Mouse (Mus musculus) heart, embryonic 14.5 days (tissue): Measurements from ENCODE around the gene Gm3448. TPM values are rescaled to one million over a fixed set of nuclear protein-coding genes. Genes with fewer than 3 reads are reported as not detected.
"Not testable (repeated sequence)": the region's sequence is repeated elsewhere in the genome, so short reads cannot be mapped to it uniquely, and the experiment has no call there.

Experiments used
- ATAC-seq: fragments of 200-750 bp; cut with Nextera tagmentation; 2 replicates; pipeline ENCODE4 v1.8.0; 2017; ENCODE audit warnings: low read depth, moderate TSS enrichment; ENCODE audit not compliant: insufficient number of reproducible peaks, insufficient read depth, low FRiP score
- H3K27ac ChIP-seq, 2 experiments: fragments of 200-500 bp in 1 of 2; fragments of 300-500 bp in 1 of 2; sonication (generic) in 1 of 2; replicated peaks in 1 of 2; 2 replicates each; pipeline ENCODE4 v1.5.1; 2012 to 2014; ENCODE audit warnings: low read depth in 2 of 2, low read length in 2 of 2, control low read depth in 1 of 2, mild to moderate bottlenecking in 1 of 2, mixed read lengths in 1 of 2; ENCODE audit not compliant: control insufficient read depth in 1 of 2, insufficient read depth in 1 of 2
- H3K27me3 ChIP-seq: fragments of 300-500 bp; sonication (generic); 2 replicates; pipeline ENCODE4 v1.6.1; 2014; ENCODE audit warnings: mild to moderate bottlenecking, low read length, control low read depth; ENCODE audit not compliant: control insufficient read depth, insufficient read depth
- H3K36me3 ChIP-seq: fragments of 300-500 bp; sonication (generic); 2 replicates; pipeline ENCODE4 v1.6.1; 2014; ENCODE audit warnings: mild to moderate bottlenecking, control low read depth, low read length, mixed read lengths; ENCODE audit not compliant: control insufficient read depth, insufficient read depth
- H3K4me1 ChIP-seq, 2 experiments: fragments of 200-500 bp in 1 of 2; fragments of 300-500 bp in 1 of 2; sonication (generic) in 1 of 2; 2 replicates each; pipeline ENCODE4 v1.6.1; 2012 to 2014; ENCODE audit warnings: low read length in 2 of 2, control low read depth in 1 of 2, mixed read lengths in 1 of 2; ENCODE audit not compliant: control insufficient read depth in 2 of 2, insufficient read depth in 2 of 2
- H3K4me2 ChIP-seq: fragments of 300-500 bp; sonication (generic); 2 replicates; pipeline ENCODE4 v1.6.1; 2014; ENCODE audit warnings: mild to moderate bottlenecking, low read length
- H3K4me3 ChIP-seq, 2 experiments: fragments of 200-500 bp in 1 of 2; fragments of 300-500 bp in 1 of 2; sonication (generic) in 1 of 2; 2 replicates each; pipeline ENCODE4 v1.5.1; 2012 to 2014; ENCODE audit warnings: low read length in 2 of 2, mild to moderate bottlenecking in 2 of 2, control low read depth in 1 of 2, low read depth in 1 of 2, moderate library complexity in 1 of 2; ENCODE audit not compliant: control insufficient read depth in 1 of 2, insufficient read depth in 1 of 2
- H3K9ac ChIP-seq: fragments of 300-500 bp; sonication (generic); 2 replicates; pipeline ENCODE4 v1.6.1; 2014; ENCODE audit warnings: mild to moderate bottlenecking, low read length
- H3K9me3 ChIP-seq: fragments of 300-500 bp; sonication (generic); 2 replicates; pipeline ENCODE4 v1.6.1; 2016; ENCODE audit warnings: low read length, control low read depth; ENCODE audit not compliant: control insufficient read depth
- whole genome bisulfite sequencing: fragments of 180-500 bp; shearing (Covaris S2); extraction: QIAGEN DNeasy Blood & Tissue Kit; methylation state at CpG from one replicate; pipeline ENCODE4 v1.1.7; 2014; 5-methylcytosine and 5-hydroxymethylcytosine counted together
- polyA plus RNA-seq: library from polyadenylated mRNA; unstranded; fragments of >200 nt; fragmentation: Nextera tagmentation; extraction: Ambion mirVana; gene quantifications from 2 replicates; pipeline ENCODE4 v1.2.1, GENCODE M21; 2014

Gm3448 gene
- polyA plus RNA-seq, 1 experiment from 2014 or later = 2.5 TPM

GRCm38 (mm10) chr17:14968373-14968913 is 72.9 kb downstream of the Gm3448 start:
- ATAC-seq, H3K4me1 ChIP-seq, H3K4me3 ChIP-seq, H3K36me3 ChIP-seq, H3K4me2 ChIP-seq, H3K9me3 ChIP-seq, H3K27ac ChIP-seq, H3K27me3 ChIP-seq, H3K9ac ChIP-seq: not testable (repeated sequence)
- no CpG with 5 or more reads among the region's 6 CpGs for WGBS

- H3K9ac ChIP-seq, H3K27me3 ChIP-seq, H3K9me3 ChIP-seq, H3K27ac ChIP-seq, H3K4me1 ChIP-seq, H3K4me3 ChIP-seq, H3K4me2 ChIP-seq: not testable (repeated sequence)
- ATAC-seq = peak; percentile 87
- no CpG with 5 or more reads among the region's 44 CpGs for WGBS
- H3K36me3 ChIP-seq = peaks cover 18% of the 10 kb centered on the region
These were observed 79.7 kb downstream of the Gm3448 start for GRCm38 (mm10) chr17:14961557-14962154.

- H3K9me3 ChIP-seq, H3K4me1 ChIP-seq, H3K27me3 ChIP-seq: not testable (repeated sequence)
- Histone ChIP-seq H3K9ac (peak within 1 kb of the TSS; percentile 82), H3K4me2 (peak within 1 kb of the TSS; percentile 94), H3K4me3 (peak within 1 kb of the TSS; percentile 69 to 94), H3K27ac (peak within 1 kb of the TSS; percentile 64 to 71), H3K36me3 (peaks cover 21% of the 10 kb centered on the region)
- 0% methylated on average over 32 of the region's 100 CpGs for WGBS
- peak; percentile 82 for ATAC-seq
These were observed 80.3 kb downstream of the Gm3448 start, which contains the start of gene Phf10 for GRCm38 (mm10) chr17:14960951-14961556. Gene Phf10, minus strand, starts transcription at chr17:14961273.

GRCm38 (mm10) chr17:14960520-14960919 is 80.8 kb downstream of the Gm3448 start:
- peak overlapping the region; percentile 94 for H3K4me2 ChIP-seq
- WGBS = under 1% methylated on average over 19 of the region's 23 CpGs
- peak overlapping the region; percentile 64 to 71; a peak in 3 of 4 replicates for H3K27ac ChIP-seq
- no peak; the same call in 1 of the 2 replicates for ATAC-seq
- no peaks in the 10 kb centered on the region for H3K27me3 ChIP-seq
- no peaks in the 10 kb centered on the region for H3K9me3 ChIP-seq
- H3K36me3 ChIP-seq = peaks cover 22% of the 10 kb centered on the region
- peak overlapping the region; percentile 82 for H3K9ac ChIP-seq
- H3K4me3 ChIP-seq = peak overlapping the region; percentile 69 to 94
- peaks cover 2 to 7% of the 10 kb centered on the region in 2 experiments; a peak in 3 of 4 replicates for H3K4me1 ChIP-seq

- Histone ChIP-seq H3K27ac (no peak overlapping the region), H3K4me2 (peak overlapping the region; percentile 94), H3K36me3 (peaks cover 25% of the 10 kb centered on the region), H3K27me3 (no peaks in the 10 kb centered on the region), H3K9me3 (no peaks in the 10 kb centered on the region), H3K9ac (peak overlapping the region; percentile 60), H3K4me1 (peaks cover 2 to 7% of the 10 kb centered on the region in 2 experiments; a peak in 3 of 4 replicates), H3K4me3 (peak overlapping the region; percentile 28 to 69; a peak in 3 of 4 replicates)
- WGBS = 28% methylated on average over 3 of the region's 3 CpGs
- no peak for ATAC-seq
These were observed 81.4 kb downstream of the Gm3448 start for GRCm38 (mm10) chr17:14959979-14960378.

- ATAC-seq = no peak
- Histone ChIP-seq H3K27me3 (no peaks in the 10 kb centered on the region), H3K4me3 (no peak overlapping the region), H3K4me2 (no peak overlapping the region), H3K9me3 (no peaks in the 10 kb centered on the region), H3K9ac (no peak overlapping the region), H3K36me3 (peaks cover 37% of the 10 kb centered on the region), H3K4me1 (peaks cover 2 to 7% of the 10 kb centered on the region in 2 experiments; a peak in 3 of 4 replicates), H3K27ac (no peak overlapping the region)
- WGBS = 86% methylated on average over 5 of the region's 5 CpGs
These were observed 82.5 kb downstream of the Gm3448 start for GRCm38 (mm10) chr17:14958686-14959327.

GRCm38 (mm10) chr17:14953452-14953851 is 87.9 kb downstream of the Gm3448 start:
- no peak overlapping the region for H3K9ac ChIP-seq
- no peak overlapping the region for H3K4me2 ChIP-seq
- no peak overlapping the region for H3K27ac ChIP-seq
- no peaks in the 10 kb centered on the region for H3K27me3 ChIP-seq
- no peaks in the 10 kb centered on the region for H3K4me1 ChIP-seq
- H3K9me3 ChIP-seq = no peaks in the 10 kb centered on the region
- H3K4me3 ChIP-seq = no peak overlapping the region
- no peak for ATAC-seq
- 77% methylated on average over 8 of the region's 8 CpGs for WGBS
- H3K36me3 ChIP-seq = peaks cover 82% of the 10 kb centered on the region
